Mouse (Mus musculus) E14TG2a.4 (cell line): ENCODE measurements at regions not wholly inside any gene's neighbourhood (a gene's known extent, or its start where the extent isn't known, plus 50 kb on each side); places are given as distances from the start of the nearest gene placed in this dataset.

Experiments used
- CTCF ChIP-seq: conservative IDR thresholded peaks from 2 replicates; pipeline ENCODE4 v1.5.1; 2014; ENCODE audit warnings: low read length
- NANOG ChIP-seq: IDR thresholded peaks from 2 replicates; pipeline ENCODE4 v1.6.1; 2014; ENCODE audit warnings: borderline replicate concordance, low read length, mixed read lengths
- POU5F1 ChIP-seq: IDR thresholded peaks from 2 replicates; pipeline ENCODE4 v1.6.1; 2014; ENCODE audit warnings: low read length, borderline replicate concordance

DNA sequence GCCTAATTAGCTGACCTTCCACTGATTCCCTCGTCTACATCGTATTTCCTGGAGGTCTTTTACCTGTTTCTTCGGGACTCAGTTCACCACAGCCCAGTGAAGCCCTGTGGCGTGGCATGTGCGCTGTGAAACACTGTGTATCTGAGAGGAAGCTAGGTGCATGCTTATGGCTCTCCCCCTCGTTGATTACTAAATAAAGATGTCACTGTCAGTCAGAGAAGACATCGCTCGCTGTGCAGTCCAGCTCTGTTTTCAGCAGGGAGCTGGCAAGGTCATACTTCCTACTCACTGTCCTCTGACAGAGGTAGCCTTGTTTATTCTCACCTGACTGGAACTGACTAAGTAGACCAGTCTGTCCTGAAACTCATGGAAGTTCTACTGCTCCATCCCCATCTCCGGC lies 68.7 kb upstream of the Adrb1 start:
- TF ChIP-seq CTCF, result no peak
- TF ChIP-seq POU5F1, result no peak
- TF ChIP-seq NANOG, result no peak
